Mouse (Mus musculus) kidney, postnatal 4 days (tissue): ENCODE results near the gene Cfd.
A peak's percentile ranks its signal among the peaks of the same experiment; 100 is the strongest.
"Not testable (repeated sequence)": the region's sequence is repeated elsewhere in the genome, so short reads cannot be mapped to it uniquely, and the experiment has no call there.

ENCODE experiments used
- DNase-seq, 2 experiments: peaks; one replicate each; pipeline ENCODE4 v3.0.0; 2021; ENCODE audit warnings: mixed read lengths in 2 of 2

Gene Cfd

GRCm38 (mm10) chr10:79861230-79862048 is 29.2 kb upstream of the Cfd start:
- peak; percentile 58 to 74 for DNase-seq

- peak; percentile 42 to 59 for DNase-seq
Observed at GRCm38 (mm10) chr10:79862049-79862788, 28.4 kb upstream of the Cfd start.

- DNase-seq = peak; percentile 52 to 55
Observed at GRCm38 (mm10) chr10:79862925-79863324, 27.7 kb upstream of the Cfd start.

GRCm38 (mm10) chr10:79864351-79865188 is 26.1 kb upstream of the Cfd start:
- peak in 1 of 2 experiments; percentile 5 for DNase-seq

- peak in 1 of 2 experiments; percentile 52 for DNase-seq
Observed at GRCm38 (mm10) chr10:79865189-79865601, 25.5 kb upstream of the Cfd start.

- peak; percentile 50 to 70 for DNase-seq
Observed at GRCm38 (mm10) chr10:79865801-79866295, 24.8 kb upstream of the Cfd start.

- DNase-seq = no peak
Observed at GRCm38 (mm10) chr10:79866601-79867000, 24.1 kb upstream of the Cfd start.

- no peak for DNase-seq
Observed at GRCm38 (mm10) chr10:79871845-79872244, 18.8 kb upstream of the Cfd start.

- DNase-seq = peak; percentile 27 to 38
Observed at GRCm38 (mm10) chr10:79872862-79873261, 17.8 kb upstream of the Cfd start.

GRCm38 (mm10) chr10:79873313-79873712 is 17.3 kb upstream of the Cfd start:
- DNase-seq = no peak

- DNase-seq = peak; percentile 19 to 36
Observed at GRCm38 (mm10) chr10:79873715-79874289, 16.9 kb upstream of the Cfd start.

GRCm38 (mm10) chr10:79874290-79874862 is 16.3 kb upstream of the Cfd start, which contains the start of the genes Prtn3 and Plppr3:
Gene Prtn3 (plus strand): TSS chr10:79874476.
Gene Plppr3 (minus strand): TSS chr10:79874634.
- DNase-seq = peak; percentile 76 to 82

GRCm38 (mm10) chr10:79877174-79877573 is 13.5 kb upstream of the Cfd start:
- DNase-seq = peak in 1 of 2 experiments; percentile 52

- DNase-seq = peak in 1 of 2 experiments; percentile 68
Observed at GRCm38 (mm10) chr10:79877757-79878156, 12.9 kb upstream of the Cfd start.

- DNase-seq = peak in 1 of 2 experiments; percentile 60
Observed at GRCm38 (mm10) chr10:79879527-79879926, 11.1 kb upstream of the Cfd start.

GRCm38 (mm10) chr10:79880721-79881120 is 9.9 kb upstream of the Cfd start:
- DNase-seq = peak in 1 of 2 experiments; percentile 64

- DNase-seq = peak; percentile 65 to 75
Observed at GRCm38 (mm10) chr10:79881981-79882380, 8.7 kb upstream of the Cfd start.

- DNase-seq = peak; percentile 92 to 93
Observed at GRCm38 (mm10) chr10:79883297-79884084, 7.2 kb upstream of the Cfd start.

- peak in 1 of 2 experiments; percentile 62 for DNase-seq
Observed at GRCm38 (mm10) chr10:79884446-79884845, 6.2 kb upstream of the Cfd start.

- not testable (repeated sequence) for DNase-seq
Observed at GRCm38 (mm10) chr10:79884938-79885337, 5.7 kb upstream of the Cfd start.

GRCm38 (mm10) chr10:79886054-79886453 is 4.6 kb upstream of the Cfd start, which contains the start of gene Elane:
Gene Elane (plus strand): TSS chr10:79886247.
- no peak for DNase-seq
